Mouse (Mus musculus): ENCODE measurements at regions not wholly inside any gene's neighbourhood (a gene's known extent, or its start where the extent isn't known, plus 50 kb on each side); places are given as distances from the start of the nearest gene placed in this dataset.
A peak's percentile ranks its signal among the peaks of the same experiment; 100 is the strongest.

GRCm38 (mm10) chr8:6043939-6044577 is 938.9 kb upstream of the Slc10a2 start:
- no peak overlapping the region for H3K4me2 ChIP-seq (ENCODE audit: low read depth, low read length)
- no peaks in the 10 kb centered on the region for H3K4me1 ChIP-seq (replicated peaks; ENCODE audit: control insufficient read depth, insufficient read depth, low read length)
- no peaks in the 10 kb centered on the region for H3K27me3 ChIP-seq (ENCODE audit: control insufficient read depth, insufficient read depth, low read depth, low read length)
- no peak overlapping the region for H3K27ac ChIP-seq (ENCODE audit: low read length)
- H3K9ac ChIP-seq (ENCODE audit: low read length), result no peak overlapping the region
- ATAC-seq (ENCODE audit: low read depth), result peak; percentile 93
- H3K36me3 ChIP-seq (ENCODE audit: control insufficient read depth, insufficient read depth, low read length), result no peaks in the 10 kb centered on the region
- 8% methylated on average over 5 of the region's 5 CpGs for WGBS
- no peaks in the 10 kb centered on the region for H3K9me3 ChIP-seq (ENCODE audit: control insufficient read depth, low read length)
- no peak overlapping the region for H3K4me3 ChIP-seq (ENCODE audit: low read length)

GRCm38 (mm10) chr8:6012206-6012605 is 907.1 kb upstream of the Slc10a2 start:
- Histone ChIP-seq H3K4me2 (ENCODE audit: low read depth, low read length) (no peak overlapping the region), H3K27me3 (ENCODE audit: control insufficient read depth, insufficient read depth, low read depth, low read length) (no peaks in the 10 kb centered on the region), H3K27ac (ENCODE audit: low read length) (no peak overlapping the region), H3K4me1 (replicated peaks; ENCODE audit: control insufficient read depth, insufficient read depth, low read length) (0 out of 2 replicates have a peak, but pooled peaks cover 2% of the 10 kb centered on the region), H3K9me3 (ENCODE audit: control insufficient read depth, low read length) (no peaks in the 10 kb centered on the region), H3K9ac (ENCODE audit: low read length) (no peak overlapping the region), H3K36me3 (ENCODE audit: control insufficient read depth, insufficient read depth, low read length) (no peaks in the 10 kb centered on the region), H3K4me3 (ENCODE audit: low read length) (no peak overlapping the region)
- peak; percentile 78 for ATAC-seq (ENCODE audit: low read depth)
- WGBS, result 34% methylated on average over 2 of the region's 2 CpGs

- Histone ChIP-seq H3K4me1 (replicated peaks; ENCODE audit: control insufficient read depth, insufficient read depth, low read length) (0 out of 2 replicates have a peak, but pooled peaks cover 2% of the 10 kb centered on the region), H3K4me2 (ENCODE audit: low read depth, low read length) (no peak overlapping the region), H3K9me3 (ENCODE audit: control insufficient read depth, low read length) (no peaks in the 10 kb centered on the region), H3K4me3 (ENCODE audit: low read length) (no peak overlapping the region), H3K27me3 (ENCODE audit: control insufficient read depth, insufficient read depth, low read depth, low read length) (no peaks in the 10 kb centered on the region), H3K9ac (ENCODE audit: low read length) (no peak overlapping the region), H3K27ac (ENCODE audit: low read length) (peak overlapping the region; percentile 30; the same call in 1 of the 2 replicates), H3K36me3 (ENCODE audit: control insufficient read depth, insufficient read depth, low read length) (no peaks in the 10 kb centered on the region)
- ATAC-seq (ENCODE audit: low read depth), result no peak
These were observed 906.0 kb upstream of the Slc10a2 start for GRCm38 (mm10) chr8:6011182-6011581.

- peak overlapping the region; percentile 37; the same call in 1 of the 2 replicates for H3K27ac ChIP-seq (ENCODE audit: low read length)
- 53% methylated on average over 2 of the region's 2 CpGs for WGBS
- ATAC-seq (ENCODE audit: low read depth), result no peak
- H3K9ac ChIP-seq (ENCODE audit: low read length), result no peak overlapping the region
- no peak overlapping the region for H3K4me2 ChIP-seq (ENCODE audit: low read depth, low read length)
- no peaks in the 10 kb centered on the region for H3K27me3 ChIP-seq (ENCODE audit: control insufficient read depth, insufficient read depth, low read depth, low read length)
- 0 out of 2 replicates have a peak, but pooled peaks cover 2% of the 10 kb centered on the region for H3K4me1 ChIP-seq (replicated peaks; ENCODE audit: control insufficient read depth, insufficient read depth, low read length)
- H3K36me3 ChIP-seq (ENCODE audit: control insufficient read depth, insufficient read depth, low read length), result no peaks in the 10 kb centered on the region
- no peak overlapping the region for H3K4me3 ChIP-seq (ENCODE audit: low read length)
- no peaks in the 10 kb centered on the region for H3K9me3 ChIP-seq (ENCODE audit: control insufficient read depth, low read length)
These were observed 905.6 kb upstream of the Slc10a2 start for GRCm38 (mm10) chr8:6010712-6011111.

- Histone ChIP-seq H3K9ac (ENCODE audit: low read length) (no peak overlapping the region), H3K4me2 (ENCODE audit: low read depth, low read length) (no peak overlapping the region), H3K4me1 (replicated peaks; ENCODE audit: control insufficient read depth, insufficient read depth, low read length) (no peaks in the 10 kb centered on the region), H3K36me3 (ENCODE audit: control insufficient read depth, insufficient read depth, low read length) (no peaks in the 10 kb centered on the region), H3K4me3 (ENCODE audit: low read length) (no peak overlapping the region), H3K27me3 (ENCODE audit: control insufficient read depth, insufficient read depth, low read depth, low read length) (no peaks in the 10 kb centered on the region), H3K9me3 (ENCODE audit: control insufficient read depth, low read length) (peaks cover 2% of the 10 kb centered on the region; the same call in 1 of the 2 replicates), H3K27ac (ENCODE audit: low read length) (no peak overlapping the region)
- ATAC-seq (ENCODE audit: low read depth), result no peak
- 52% methylated on average over 1 of the region's 1 CpGs for WGBS
These were observed 897.5 kb upstream of the Slc10a2 start for GRCm38 (mm10) chr8:6002612-6003011.

GRCm38 (mm10) chr8:5994846-5995245 is 889.7 kb upstream of the Slc10a2 start:
- no peak for ATAC-seq (ENCODE audit: low read depth)
- Histone ChIP-seq H3K36me3 (ENCODE audit: control insufficient read depth, insufficient read depth, low read length) (no peaks in the 10 kb centered on the region), H3K4me3 (ENCODE audit: low read length) (no peak overlapping the region), H3K27me3 (ENCODE audit: control insufficient read depth, insufficient read depth, low read depth, low read length) (no peaks in the 10 kb centered on the region), H3K4me2 (ENCODE audit: low read depth, low read length) (no peak overlapping the region), H3K27ac (ENCODE audit: low read length) (no peak overlapping the region), H3K9me3 (ENCODE audit: control insufficient read depth, low read length) (peaks cover 3% of the 10 kb centered on the region; the same call in 1 of the 2 replicates), H3K9ac (ENCODE audit: low read length) (no peak overlapping the region), H3K4me1 (replicated peaks; ENCODE audit: control insufficient read depth, insufficient read depth, low read length) (no peaks in the 10 kb centered on the region)
- 55% methylated on average over 6 of the region's 6 CpGs for WGBS

- H3K4me2 ChIP-seq (ENCODE audit: low read depth, low read length), result no peak overlapping the region
- no peaks in the 10 kb centered on the region for H3K9me3 ChIP-seq (ENCODE audit: control insufficient read depth, low read length)
- 51% methylated on average over 6 of the region's 6 CpGs for WGBS
- no peaks in the 10 kb centered on the region for H3K27me3 ChIP-seq (ENCODE audit: control insufficient read depth, insufficient read depth, low read depth, low read length)
- ATAC-seq (ENCODE audit: low read depth), result peak; percentile 54; the same call in 1 of the 2 replicates
- H3K27ac ChIP-seq (ENCODE audit: low read length), result no peak overlapping the region
- no peaks in the 10 kb centered on the region for H3K36me3 ChIP-seq (ENCODE audit: control insufficient read depth, insufficient read depth, low read length)
- H3K4me3 ChIP-seq (ENCODE audit: low read length), result no peak overlapping the region
- no peak overlapping the region for H3K9ac ChIP-seq (ENCODE audit: low read length)
- H3K4me1 ChIP-seq (replicated peaks; ENCODE audit: control insufficient read depth, insufficient read depth, low read length), result no peaks in the 10 kb centered on the region
These were observed 860.4 kb upstream of the Slc10a2 start for GRCm38 (mm10) chr8:5965403-5966015.

- Histone ChIP-seq H3K4me1 (replicated peaks; ENCODE audit: control insufficient read depth, insufficient read depth, low read length) (no peaks in the 10 kb centered on the region), H3K4me2 (ENCODE audit: low read depth, low read length) (no peak overlapping the region), H3K27ac (ENCODE audit: low read length) (no peak overlapping the region), H3K9ac (ENCODE audit: low read length) (no peak overlapping the region), H3K9me3 (ENCODE audit: control insufficient read depth, low read length) (no peaks in the 10 kb centered on the region), H3K27me3 (ENCODE audit: control insufficient read depth, insufficient read depth, low read depth, low read length) (no peaks in the 10 kb centered on the region), H3K36me3 (ENCODE audit: control insufficient read depth, insufficient read depth, low read length) (no peaks in the 10 kb centered on the region), H3K4me3 (ENCODE audit: low read length) (no peak overlapping the region)
- ATAC-seq (ENCODE audit: low read depth), result no peak
- 56% methylated on average over 1 of the region's 1 CpGs for WGBS
These were observed 859.1 kb upstream of the Slc10a2 start for GRCm38 (mm10) chr8:5964299-5964698.

- Histone ChIP-seq H3K27ac (ENCODE audit: low read length) (no peak overlapping the region), H3K4me2 (ENCODE audit: low read depth, low read length) (no peak overlapping the region), H3K36me3 (ENCODE audit: control insufficient read depth, insufficient read depth, low read length) (no peaks in the 10 kb centered on the region), H3K4me1 (replicated peaks; ENCODE audit: control insufficient read depth, insufficient read depth, low read length) (no peaks in the 10 kb centered on the region), H3K9ac (ENCODE audit: low read length) (no peak overlapping the region), H3K4me3 (ENCODE audit: low read length) (no peak overlapping the region), H3K9me3 (ENCODE audit: control insufficient read depth, low read length) (no peaks in the 10 kb centered on the region), H3K27me3 (ENCODE audit: control insufficient read depth, insufficient read depth, low read depth, low read length) (no peaks in the 10 kb centered on the region)
- WGBS, result 70% methylated on average over 3 of the region's 3 CpGs
- ATAC-seq (ENCODE audit: low read depth), result no peak
These were observed 832.9 kb upstream of the Slc10a2 start for GRCm38 (mm10) chr8:5938057-5938456.

Measured in lung, embryonic 16.5 days (tissue).